Mouse (Mus musculus) T-helper 1 cell (primary cell): Measurements from ENCODE around the gene Hoxb9.

ENCODE experiments used
- in situ Hi-C: fragments of 300-600 bp; cut with MboI, MseI; formaldehyde crosslinking; loops from one replicate; pipeline ENCODE4 v1.15.1; 2025; ENCODE audit warnings: high pct_unique_total_duplicates

Gene Hoxb9

GRCm38 (mm10) chr11:96297968-96298635 lies 26.8 kb downstream of the Hoxb9 start:
- in situ Hi-C loops, result no loop called here

GRCm38 (mm10) chr11:96298895-96299667 lies 27.8 kb downstream of the Hoxb9 start:
- in situ Hi-C loops, result no loop called here

GRCm38 (mm10) chr11:96299781-96300180 lies 28.5 kb downstream of the Hoxb9 start:
- in situ Hi-C loops, result loop anchor here (5.0 kb wide), 1 partner anchor 238 kb away; no protein-coding TSS in a partner anchor

- in situ Hi-C loops, result loop anchor here (5.0 kb wide), 1 partner anchor 237 kb away; no protein-coding TSS in a partner anchor
Measured at GRCm38 (mm10) chr11:96300354-96301063, 29.3 kb downstream of the Hoxb9 start.

- in situ Hi-C loops, result loop anchor here (5.0 kb wide), 1 partner anchor 236 kb away; no protein-coding TSS in a partner anchor
Measured at GRCm38 (mm10) chr11:96301064-96301431, 29.8 kb downstream of the Hoxb9 start.

- in situ Hi-C loops, result loop anchor here (5.0 kb wide), 1 partner anchor 235 kb away; no protein-coding TSS in a partner anchor
Measured at GRCm38 (mm10) chr11:96301837-96302236, 30.6 kb downstream of the Hoxb9 start.

- in situ Hi-C loops, result loop anchor here (5.0 kb wide), 1 partner anchor 235 kb away; no protein-coding TSS in a partner anchor
Measured at GRCm38 (mm10) chr11:96302381-96303150, 31.3 kb downstream of the Hoxb9 start.

- in situ Hi-C loops, result loop anchor here (5.0 kb wide), 1 partner anchor 234 kb away; no protein-coding TSS in a partner anchor
Measured at GRCm38 (mm10) chr11:96303151-96304099, 32.2 kb downstream of the Hoxb9 start, which contains the start of gene Hoxb5. Gene Hoxb5, plus strand, starts transcription at chr11:96303336.

GRCm38 (mm10) chr11:96304381-96305195 lies 33.3 kb downstream of the Hoxb9 start:
- in situ Hi-C loops, result loop anchor here (5.0 kb wide), 1 partner anchor 233 kb away; no protein-coding TSS in a partner anchor

GRCm38 (mm10) chr11:96305505-96306182 lies 34.4 kb downstream of the Hoxb9 start:
- in situ Hi-C loops, result no loop called here

GRCm38 (mm10) chr11:96306183-96306907 lies 35.1 kb downstream of the Hoxb9 start:
- in situ Hi-C loops, result no loop called here

GRCm38 (mm10) chr11:96306908-96307269 lies 35.6 kb downstream of the Hoxb9 start:
- in situ Hi-C loops, result no loop called here

GRCm38 (mm10) chr11:96308763-96309162 lies 37.5 kb downstream of the Hoxb9 start:
- in situ Hi-C loops, result no loop called here

GRCm38 (mm10) chr11:96309288-96309687 lies 38.0 kb downstream of the Hoxb9 start:
- in situ Hi-C loops, result no loop called here

GRCm38 (mm10) chr11:96310183-96310938 lies 39.1 kb downstream of the Hoxb9 start:
- in situ Hi-C loops, result no loop called here

- in situ Hi-C loops, result no loop called here
Measured at GRCm38 (mm10) chr11:96311097-96311496, 39.8 kb downstream of the Hoxb9 start.
